Mouse (Mus musculus) bone marrow macrophage, adult 2 months (primary cell): ENCODE data around the gene Zfp599.

Experiments
- CTCF ChIP-seq: IDR thresholded peaks from 2 replicates; pipeline ENCODE4 v1.5.1; 2012; ENCODE audit warnings: low read depth, mild to moderate bottlenecking, low read length, moderate library complexity
- POLR2A ChIP-seq: IDR thresholded peaks from 2 replicates; pipeline ENCODE4 v1.6.1; 2012; ENCODE audit warnings: mild to moderate bottlenecking, low read depth, low read length, borderline replicate concordance

DNA sequence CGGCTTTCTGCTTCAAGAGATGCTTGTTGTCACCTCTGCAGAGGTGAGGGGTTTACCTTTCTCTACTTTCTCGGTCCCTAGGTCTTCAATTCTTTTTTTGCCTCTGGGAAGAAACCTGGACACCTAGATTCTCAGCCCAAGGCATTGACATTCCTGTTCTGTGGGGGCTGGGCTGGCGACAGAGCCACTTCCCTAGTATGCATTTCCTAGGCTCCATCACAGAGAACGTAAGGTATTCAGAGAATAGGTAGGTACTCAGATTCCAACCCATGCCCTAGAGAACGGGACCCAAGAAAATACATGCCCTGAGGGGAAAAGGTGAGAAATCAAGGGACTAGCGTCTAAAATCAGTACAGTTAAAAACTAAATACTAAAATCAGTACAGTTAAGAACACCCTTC lies 47.0 kb upstream of the Zfp599 start:
- TF ChIP-seq CTCF (no peak), POLR2A (no peak)
